Mouse (Mus musculus) embryonic facial prominence, embryonic 15.5 days (tissue): ENCODE results near the gene Gm10840. TPM values are rescaled to one million over a fixed set of nuclear protein-coding genes. Genes with fewer than 3 reads are reported as not detected.
A peak's percentile ranks its signal among the peaks of the same experiment; 100 is the strongest.

Experiments
- ATAC-seq: fragments of 200-750 bp; cut with Nextera tagmentation; 2 replicates; pipeline ENCODE4 v1.8.0; 2017; ENCODE audit warnings: low read depth, moderate TSS enrichment; ENCODE audit not compliant: insufficient number of reproducible peaks, low FRiP score, low TSS enrichment
- H3K27ac ChIP-seq: fragments of 300-500 bp; sonication (generic); replicated peaks from 2 replicates; pipeline ENCODE4 v1.5.1; 2015; ENCODE audit warnings: mild to moderate bottlenecking, inconsistent platforms
- H3K27me3 ChIP-seq: fragments of 300-500 bp; sonication (generic); 2 replicates; pipeline ENCODE4 v1.6.1; 2015; ENCODE audit warnings: inconsistent platforms
- H3K36me3 ChIP-seq: fragments of 300-500 bp; sonication (generic); 2 replicates; pipeline ENCODE4 v1.6.1; 2015; ENCODE audit warnings: mild to moderate bottlenecking, inconsistent platforms
- H3K4me1 ChIP-seq: fragments of 300-500 bp; sonication (generic); 2 replicates; pipeline ENCODE4 v1.6.1; 2015; ENCODE audit warnings: inconsistent platforms
- H3K4me2 ChIP-seq: fragments of 300-500 bp; sonication (generic); replicated peaks from 2 replicates; pipeline ENCODE4 v1.6.1; 2015; ENCODE audit warnings: mild to moderate bottlenecking, inconsistent platforms
- H3K4me3 ChIP-seq: fragments of 300-500 bp; sonication (generic); replicated peaks from 2 replicates; pipeline ENCODE4 v1.5.1; 2015; ENCODE audit warnings: mild to moderate bottlenecking, inconsistent platforms
- H3K9ac ChIP-seq: fragments of 300-500 bp; sonication (generic); 2 replicates; pipeline ENCODE4 v1.6.1; 2015; ENCODE audit warnings: inconsistent platforms
- H3K9me3 ChIP-seq: fragments of 300-500 bp; sonication (generic); replicated peaks from 2 replicates; pipeline ENCODE4 v1.6.1; 2016; ENCODE audit warnings: inconsistent platforms
- WGBS: fragments of 180-500 bp; shearing (Covaris S2); methylation state at CpG from one replicate; pipeline ENCODE4 v1.1.7; 2015; 5-methylcytosine and 5-hydroxymethylcytosine counted together
- polyA plus RNA-seq: library from polyadenylated mRNA; unstranded; fragments of >200 nt; fragmentation: Nextera tagmentation; extraction: Ambion mirVana; gene quantifications from 2 replicates; pipeline ENCODE4 v1.2.1, GENCODE M21; 2015

Gm10840 gene
- polyA plus RNA-seq, 1 experiment from 2014 or later: 0.71 TPM

- Histone ChIP-seq H3K27ac (peak overlapping the region; percentile 88), H3K36me3 (peaks cover 6% of the 10 kb centered on the region), H3K4me1 (peaks cover 18% of the 10 kb centered on the region), H3K27me3 (no peaks in the 10 kb centered on the region), H3K9me3 (no peaks in the 10 kb centered on the region), H3K9ac (no peak overlapping the region), H3K4me2 (no peak overlapping the region), H3K4me3 (no peak overlapping the region)
- peak; percentile 84; the same call in 1 of the 2 replicates for ATAC-seq
- WGBS: 33% methylated on average over 7 of the region's 7 CpGs
These were observed 19.2 kb downstream of the Gm10840 start for GRCm38 (mm10) chr11:106179711-106180448.

GRCm38 (mm10) chr11:106180449-106180801 is 19.8 kb downstream of the Gm10840 start:
- ATAC-seq: no peak
- H3K4me1 ChIP-seq: peaks cover 18% of the 10 kb centered on the region
- peak overlapping the region; percentile 88 for H3K27ac ChIP-seq
- no peak overlapping the region for H3K4me3 ChIP-seq
- no peak overlapping the region for H3K9ac ChIP-seq
- no peaks in the 10 kb centered on the region for H3K9me3 ChIP-seq
- H3K36me3 ChIP-seq: peaks cover 11% of the 10 kb centered on the region
- H3K4me2 ChIP-seq: no peak overlapping the region
- no peaks in the 10 kb centered on the region for H3K27me3 ChIP-seq
- 87% methylated on average over 2 of the region's 2 CpGs for WGBS

GRCm38 (mm10) chr11:106187326-106187725 is 26.7 kb downstream of the Gm10840 start:
- ATAC-seq: no peak
- 94% methylated on average over 4 of the region's 4 CpGs for WGBS
- Histone ChIP-seq H3K9ac (no peak overlapping the region), H3K4me3 (no peak overlapping the region), H3K4me1 (peaks cover 3% of the 10 kb centered on the region; the same call in 1 of the 2 replicates), H3K4me2 (no peak overlapping the region), H3K27ac (no peak overlapping the region), H3K9me3 (no peaks in the 10 kb centered on the region), H3K27me3 (no peaks in the 10 kb centered on the region), H3K36me3 (peaks cover 18% of the 10 kb centered on the region)

- Histone ChIP-seq H3K4me2 (no peak overlapping the region), H3K9me3 (no peaks in the 10 kb centered on the region), H3K9ac (no peak overlapping the region), H3K36me3 (peaks cover 2% of the 10 kb centered on the region; the same call in 1 of the 2 replicates), H3K4me1 (peaks cover 12% of the 10 kb centered on the region; the same call in 1 of the 2 replicates), H3K27me3 (no peaks in the 10 kb centered on the region), H3K4me3 (no peak overlapping the region), H3K27ac (no peak overlapping the region)
- no peak for ATAC-seq
- 96% methylated on average over 3 of the region's 3 CpGs for WGBS
These were observed 31.1 kb downstream of the Gm10840 start for GRCm38 (mm10) chr11:106191716-106192115.

GRCm38 (mm10) chr11:106192241-106192640 is 31.6 kb downstream of the Gm10840 start:
- Histone ChIP-seq H3K27me3 (no peaks in the 10 kb centered on the region), H3K4me2 (peak overlapping the region; percentile 52), H3K27ac (no peak overlapping the region), H3K9me3 (no peaks in the 10 kb centered on the region), H3K36me3 (peaks cover 5% of the 10 kb centered on the region), H3K4me3 (peak overlapping the region; percentile 83), H3K4me1 (peaks cover 12% of the 10 kb centered on the region; the same call in 1 of the 2 replicates), H3K9ac (no peak overlapping the region)
- ATAC-seq: no peak
- 81% methylated on average over 5 of the region's 5 CpGs for WGBS

- Histone ChIP-seq H3K36me3 (peaks cover 11% of the 10 kb centered on the region), H3K4me3 (peak overlapping the region; percentile 83), H3K9me3 (no peaks in the 10 kb centered on the region), H3K27ac (peak overlapping the region; percentile 95), H3K9ac (peak overlapping the region; percentile 80), H3K4me1 (peaks cover 12% of the 10 kb centered on the region; the same call in 1 of the 2 replicates), H3K27me3 (no peaks in the 10 kb centered on the region), H3K4me2 (peak overlapping the region; percentile 52)
- ATAC-seq: no peak; the same call in 1 of the 2 replicates
- 7% methylated on average over 19 of the region's 19 CpGs for WGBS
These were observed 32.2 kb downstream of the Gm10840 start for GRCm38 (mm10) chr11:106192657-106193370.

GRCm38 (mm10) chr11:106193371-106194154 is 32.9 kb downstream of the Gm10840 start:
- Histone ChIP-seq H3K27ac (peak overlapping the region; percentile 95), H3K4me3 (peak overlapping the region; percentile 83), H3K4me2 (peak overlapping the region; percentile 52), H3K36me3 (peaks cover 18% of the 10 kb centered on the region), H3K9me3 (no peaks in the 10 kb centered on the region), H3K4me1 (peaks cover 12% of the 10 kb centered on the region; the same call in 1 of the 2 replicates), H3K27me3 (no peaks in the 10 kb centered on the region), H3K9ac (peak overlapping the region; percentile 80)
- peak; percentile 97 for ATAC-seq
- under 1% methylated on average over 44 of the region's 44 CpGs for whole genome bisulfite sequencing

- Histone ChIP-seq H3K36me3 (peaks cover 21% of the 10 kb centered on the region), H3K4me3 (peak overlapping the region; percentile 83), H3K9me3 (no peaks in the 10 kb centered on the region), H3K27me3 (no peaks in the 10 kb centered on the region), H3K9ac (peak overlapping the region; percentile 46), H3K4me1 (peaks cover 12% of the 10 kb centered on the region; the same call in 1 of the 2 replicates), H3K4me2 (peak overlapping the region; percentile 52), H3K27ac (peak overlapping the region; percentile 89)
- ATAC-seq: no peak
- WGBS: 21% methylated on average over 3 of the region's 3 CpGs
These were observed 33.5 kb downstream of the Gm10840 start for GRCm38 (mm10) chr11:106194155-106194541.

- Histone ChIP-seq H3K4me3 (no peak overlapping the region), H3K9me3 (no peaks in the 10 kb centered on the region), H3K4me1 (peaks cover 12% of the 10 kb centered on the region; the same call in 1 of the 2 replicates), H3K36me3 (peaks cover 25% of the 10 kb centered on the region), H3K4me2 (no peak overlapping the region), H3K9ac (no peak overlapping the region), H3K27ac (peak overlapping the region; percentile 45), H3K27me3 (no peaks in the 10 kb centered on the region)
- ATAC-seq: no peak
- WGBS: 91% methylated on average over 7 of the region's 7 CpGs
These were observed 34.2 kb downstream of the Gm10840 start for GRCm38 (mm10) chr11:106194891-106195290.

- no peak overlapping the region for H3K4me2 ChIP-seq
- peaks cover 12% of the 10 kb centered on the region; the same call in 1 of the 2 replicates for H3K4me1 ChIP-seq
- no peak overlapping the region for H3K9ac ChIP-seq
- no peaks in the 10 kb centered on the region for H3K9me3 ChIP-seq
- peak overlapping the region; percentile 45; the same call in 1 of the 2 replicates for H3K27ac ChIP-seq
- no peak overlapping the region for H3K4me3 ChIP-seq
- no peaks in the 10 kb centered on the region for H3K27me3 ChIP-seq
- H3K36me3 ChIP-seq: peaks cover 29% of the 10 kb centered on the region
- ATAC-seq: no peak
These were observed 34.7 kb downstream of the Gm10840 start for GRCm38 (mm10) chr11:106195341-106195740.

GRCm38 (mm10) chr11:106198277-106198676 is 37.6 kb downstream of the Gm10840 start:
- H3K9ac ChIP-seq: no peak overlapping the region
- no peak overlapping the region for H3K27ac ChIP-seq
- no peak overlapping the region for H3K4me2 ChIP-seq
- 0 out of 2 replicates have a peak, but pooled peaks cover 6% of the 10 kb centered on the region for H3K4me1 ChIP-seq
- H3K36me3 ChIP-seq: peaks cover 57% of the 10 kb centered on the region
- no peak for ATAC-seq
- no peaks in the 10 kb centered on the region for H3K9me3 ChIP-seq
- WGBS: 83% methylated on average over 4 of the region's 4 CpGs
- no peak overlapping the region for H3K4me3 ChIP-seq
- H3K27me3 ChIP-seq: no peaks in the 10 kb centered on the region
